Mouse (Mus musculus) skeletal muscle tissue, adult 2 months (tissue): ENCODE measurements around the gene Htatsf1.

Experiments
- DNase-seq: peaks from one replicate; pipeline ENCODE4 v3.0.0-alpha.2; 2012; ENCODE audit warnings: low read depth, low spot score

The Htatsf1 gene

GRCm38 (mm10) chrX:57053174-57053992 lies at the start of gene Htatsf1:
Gene Htatsf1 (plus strand): TSS chrX:57053583.
- peak; percentile 59 for DNase-seq

DNA sequence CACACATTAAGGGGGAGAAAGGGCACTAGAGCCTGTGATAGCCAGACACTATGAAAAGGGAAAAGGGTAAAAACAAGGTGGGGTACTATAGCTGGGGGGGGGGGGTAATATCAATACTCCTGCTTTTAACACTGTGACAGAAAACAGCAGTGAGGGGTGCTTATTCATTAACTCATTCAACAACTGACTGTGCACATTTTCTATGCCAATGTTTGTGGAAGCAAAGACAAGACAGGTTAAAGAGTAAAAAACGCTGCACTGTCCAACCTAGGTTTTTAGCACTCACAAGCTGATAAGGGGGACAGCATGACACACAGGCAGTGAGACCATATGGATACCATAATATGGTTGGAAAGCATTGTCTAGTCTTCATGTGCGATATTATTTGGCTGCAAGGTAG lies 40.5 kb upstream of the Htatsf1 start:
- DNase-seq = no peak

DNA sequence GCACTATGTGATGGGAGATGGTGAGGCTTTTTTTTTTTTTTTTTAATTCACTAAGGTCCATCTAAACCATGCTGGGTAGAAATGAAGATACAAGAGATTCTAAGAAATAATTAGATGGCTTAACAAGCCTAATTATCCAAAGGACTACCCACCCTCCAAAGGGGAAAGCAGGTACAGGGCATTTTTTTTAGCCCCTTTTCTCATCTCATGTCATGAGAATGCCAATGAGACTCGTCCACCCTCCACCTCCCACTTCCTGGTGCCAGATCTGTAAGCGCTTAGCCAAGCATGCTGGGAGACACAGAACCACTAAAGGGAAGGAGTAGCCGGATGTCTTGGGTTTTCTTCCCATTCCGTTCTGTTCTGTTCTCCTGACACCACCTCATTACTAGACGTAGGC lies 10.6 kb upstream of the Htatsf1 start, which contains the start of gene Brs3:
TSS of gene Brs3 (plus strand) at position 301 of the 400 bp plus-strand sequence.
- no peak for DNase-seq

GRCm38 (mm10) chrX:57043869-57044268 lies 9.5 kb upstream of the Htatsf1 start:
- no peak for DNase-seq

GRCm38 (mm10) chrX:57052848-57053173 lies 572 bp upstream of the Htatsf1 start:
- DNase-seq = no peak

- no peak for DNase-seq
These were observed 606 bp downstream of the Htatsf1 start for GRCm38 (mm10) chrX:57053993-57054385.

DNA sequence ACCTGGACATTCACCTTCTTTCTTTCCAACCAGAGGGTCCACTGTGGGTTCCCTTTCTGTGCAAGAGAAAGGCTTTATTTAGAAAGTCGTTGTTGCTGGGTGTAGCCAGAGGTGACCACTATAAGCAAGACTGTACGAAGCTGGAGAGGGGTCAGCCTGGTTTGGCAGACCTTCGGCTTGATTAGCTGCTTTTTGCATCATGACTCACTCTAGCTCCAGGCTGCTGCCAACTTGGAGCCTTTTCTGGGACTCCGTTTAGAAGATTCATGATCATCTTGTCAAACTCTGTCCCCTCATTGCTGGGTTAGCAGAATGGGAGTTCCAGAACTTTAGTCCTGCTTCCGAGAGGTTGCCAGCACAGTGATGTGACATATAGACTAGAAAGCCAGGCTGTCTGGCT lies 28.1 kb downstream of the Htatsf1 start:
- DNase-seq = no peak

DNA sequence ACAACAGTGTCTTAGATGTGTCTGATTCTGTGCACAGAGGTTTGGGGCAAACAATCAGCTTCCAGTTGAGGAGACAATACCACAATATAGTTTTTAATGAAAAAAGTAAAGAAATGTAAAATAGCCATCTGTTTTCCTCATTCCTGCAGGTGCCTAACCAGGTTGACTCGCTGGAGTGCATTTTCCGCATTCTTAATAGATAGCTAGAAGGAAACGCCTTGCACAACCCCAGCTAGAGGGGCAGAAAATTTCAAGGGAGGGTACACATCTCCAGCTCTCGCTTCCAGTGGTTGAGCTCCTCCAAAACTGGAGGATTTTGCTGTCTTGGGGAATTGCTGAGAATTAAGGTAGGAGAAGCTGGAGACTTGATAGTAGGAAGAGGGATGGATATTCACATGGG lies 34.4 kb downstream of the Htatsf1 start, which contains the start of gene Vgll1:
TSS of gene Vgll1 (plus strand) at position 301 of the 400 bp plus-strand sequence.
- no peak for DNase-seq

DNA sequence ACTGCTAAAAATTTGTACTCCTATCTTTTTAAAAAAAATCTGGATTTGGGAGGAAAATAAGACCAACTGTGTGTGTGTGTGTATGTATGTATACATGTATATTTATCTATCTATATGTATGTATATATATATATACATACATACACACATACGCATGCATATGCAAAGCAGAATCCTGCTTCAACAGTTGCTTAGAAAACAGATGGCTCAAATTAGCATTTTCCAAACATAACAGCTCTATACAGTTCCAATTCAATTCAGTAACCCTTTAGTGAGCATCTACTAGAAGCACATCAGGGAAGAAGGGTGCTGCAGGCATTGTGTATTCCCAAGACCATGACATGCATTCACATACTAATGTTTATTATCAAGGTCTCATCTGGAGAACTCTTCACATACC lies 50.0 kb downstream of the Htatsf1 start:
- no peak for DNase-seq

- no peak for DNase-seq
These were observed 53.6 kb downstream of the Htatsf1 start for GRCm38 (mm10) chrX:57106956-57107355.
